Mouse (Mus musculus) liver, adult 2 months (tissue): ENCODE measurements around the gene H2-T24.

ENCODE experiments used
- CTCF ChIP-seq: fragments of 200-500 bp; IDR thresholded peaks from 2 replicates; pipeline ENCODE4 v1.5.1; 2011; ENCODE audit warnings: low read depth, low read length, control low read depth
- POLR2A ChIP-seq: fragments of 200-500 bp; IDR thresholded peaks from 2 replicates; pipeline ENCODE4 v1.6.1; 2011; ENCODE audit warnings: low read length, control low read depth; ENCODE audit not compliant: insufficient read depth; ENCODE audit errors: extremely low read depth

GRCm38 (mm10) chr17:36021309-36021708 is 949 bp upstream of the H2-T24 start:
- no peak for TF ChIP-seq CTCF
- no peak for TF ChIP-seq POLR2A
